Mouse (Mus musculus) kidney, postnatal 10 days (tissue): ENCODE measurements around the gene Kri1.
"Not testable (repeated sequence)": the region's sequence is repeated elsewhere in the genome, so short reads cannot be mapped to it uniquely, and the experiment has no call there.

ENCODE experiments used
- DNase-seq: peaks from one replicate; pipeline ENCODE4 v3.0.0; 2021; ENCODE audit warnings: mixed read lengths

The Kri1 gene

DNA sequence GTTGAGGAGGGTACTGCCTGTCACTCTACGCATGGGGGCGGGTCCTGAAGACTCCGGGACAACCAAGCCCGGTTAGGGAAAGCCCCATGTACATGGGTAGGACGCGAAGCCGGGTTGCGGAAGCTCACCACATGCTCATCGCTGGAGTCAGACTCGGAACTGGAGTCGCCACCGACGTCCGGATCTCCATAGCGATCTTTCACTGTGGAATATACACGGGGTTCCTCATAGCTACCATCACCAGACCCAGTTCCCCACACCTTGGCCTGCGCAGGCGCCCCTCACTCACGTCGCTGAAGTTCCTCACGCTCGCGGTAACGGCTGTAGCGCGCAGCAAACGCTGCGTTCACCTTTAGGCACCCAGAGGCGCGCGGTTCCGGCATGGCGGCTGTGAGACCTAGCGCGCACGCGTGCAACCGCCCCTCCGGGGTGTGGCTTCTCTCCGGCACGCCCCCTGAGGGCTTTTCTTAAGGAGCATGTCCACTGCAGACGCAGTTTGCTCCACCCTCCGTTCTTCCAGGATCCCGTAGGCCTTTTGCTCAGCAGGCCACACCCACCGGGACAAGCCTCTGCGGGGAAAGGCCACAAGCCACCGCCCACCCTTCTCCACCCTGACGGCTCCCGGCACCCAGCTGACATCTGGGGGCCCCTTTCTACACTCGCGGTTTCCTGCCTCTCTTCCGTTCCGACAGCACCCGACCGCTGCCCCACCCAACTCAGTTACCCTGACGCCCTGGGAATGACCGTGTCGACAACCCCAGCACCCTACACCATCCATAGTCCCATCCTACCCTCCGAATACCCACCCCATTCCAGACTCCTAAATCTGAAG, at the start of gene Kri1:
Kri1 (minus strand) TSS at position 399 of the 832 bp plus-strand sequence.
- DNase-seq = peak; percentile 98

DNA sequence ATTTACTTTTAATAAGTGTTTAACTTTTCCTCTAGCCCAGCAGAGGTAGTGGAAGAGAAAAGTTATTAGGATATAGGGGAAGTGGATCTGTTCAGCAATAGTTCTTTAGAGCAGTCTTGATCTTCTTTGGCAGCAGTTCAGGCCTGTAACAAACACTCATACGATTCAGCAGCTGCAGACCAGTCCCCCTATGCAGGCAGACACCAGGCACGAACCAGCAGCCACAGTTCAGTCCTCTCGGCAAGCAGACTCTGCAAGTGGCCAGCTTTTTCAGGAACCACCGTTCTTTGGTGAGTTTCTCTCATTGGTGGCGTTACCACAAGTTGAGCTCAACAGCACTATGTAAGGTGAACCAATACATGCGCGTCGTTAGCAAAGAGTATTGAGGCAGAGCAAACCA, 48.7 kb upstream of the Kri1 start:
- no peak for DNase-seq

DNA sequence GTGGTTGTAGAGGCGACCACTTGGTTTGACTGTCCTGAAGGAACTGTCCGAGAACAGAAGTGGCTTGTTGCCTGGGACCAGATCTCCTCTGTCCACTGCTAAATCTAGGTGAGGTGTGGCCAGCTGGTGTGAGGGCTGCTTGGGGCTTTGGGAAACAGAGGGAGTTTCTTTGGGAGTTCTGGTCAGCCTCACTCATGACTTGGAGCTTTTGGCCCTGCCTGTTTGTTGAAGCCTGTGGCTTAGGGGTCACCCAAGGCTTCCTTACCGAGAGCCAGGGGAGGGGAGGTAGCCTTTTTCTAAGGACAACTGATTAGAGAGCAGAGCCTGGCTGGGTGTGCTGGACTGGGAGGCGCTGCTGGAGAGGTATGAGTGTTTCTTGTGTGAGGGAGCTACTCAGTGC, 47.6 kb upstream of the Kri1 start:
- no peak for DNase-seq

DNA sequence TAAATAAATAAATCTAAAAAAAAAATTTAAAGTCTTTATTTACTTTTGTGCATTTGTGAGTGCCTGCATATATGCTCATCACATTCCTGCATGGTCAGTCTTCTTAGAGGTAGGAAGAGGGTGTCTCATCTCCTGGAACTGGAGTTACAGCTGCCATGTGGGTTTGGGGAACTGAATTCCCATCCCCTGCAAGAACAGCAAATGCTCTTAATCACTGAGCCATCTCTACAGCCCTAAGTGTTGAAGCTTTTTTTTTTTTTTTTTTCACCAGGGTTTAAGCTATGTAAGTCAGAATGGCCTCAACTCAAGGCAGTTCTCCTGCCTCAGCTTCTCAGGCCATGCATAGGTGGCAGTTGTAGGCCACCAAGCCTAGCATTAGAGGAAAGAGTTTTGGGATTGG, 47.0 kb upstream of the Kri1 start:
- DNase-seq = no peak

DNA sequence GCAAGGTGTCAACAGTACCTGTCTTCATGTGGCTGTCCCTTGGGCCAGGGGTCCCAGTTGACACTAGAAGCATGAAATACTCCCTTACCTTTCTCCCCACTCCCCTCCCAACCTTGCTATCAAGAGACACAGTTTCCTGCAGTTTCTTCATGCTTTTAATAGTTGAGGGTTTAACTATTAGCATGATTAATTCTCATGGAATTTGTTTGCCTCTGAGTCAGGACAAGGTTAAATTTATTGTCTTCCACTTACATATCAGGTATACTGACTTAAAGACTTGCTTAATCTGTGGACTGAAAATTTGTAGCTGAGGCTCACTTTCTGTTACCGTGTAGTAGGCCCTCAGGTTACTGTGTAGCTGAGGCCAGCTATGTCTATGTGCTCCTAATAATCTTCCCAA, 45.8 kb upstream of the Kri1 start:
- no peak for DNase-seq

DNA sequence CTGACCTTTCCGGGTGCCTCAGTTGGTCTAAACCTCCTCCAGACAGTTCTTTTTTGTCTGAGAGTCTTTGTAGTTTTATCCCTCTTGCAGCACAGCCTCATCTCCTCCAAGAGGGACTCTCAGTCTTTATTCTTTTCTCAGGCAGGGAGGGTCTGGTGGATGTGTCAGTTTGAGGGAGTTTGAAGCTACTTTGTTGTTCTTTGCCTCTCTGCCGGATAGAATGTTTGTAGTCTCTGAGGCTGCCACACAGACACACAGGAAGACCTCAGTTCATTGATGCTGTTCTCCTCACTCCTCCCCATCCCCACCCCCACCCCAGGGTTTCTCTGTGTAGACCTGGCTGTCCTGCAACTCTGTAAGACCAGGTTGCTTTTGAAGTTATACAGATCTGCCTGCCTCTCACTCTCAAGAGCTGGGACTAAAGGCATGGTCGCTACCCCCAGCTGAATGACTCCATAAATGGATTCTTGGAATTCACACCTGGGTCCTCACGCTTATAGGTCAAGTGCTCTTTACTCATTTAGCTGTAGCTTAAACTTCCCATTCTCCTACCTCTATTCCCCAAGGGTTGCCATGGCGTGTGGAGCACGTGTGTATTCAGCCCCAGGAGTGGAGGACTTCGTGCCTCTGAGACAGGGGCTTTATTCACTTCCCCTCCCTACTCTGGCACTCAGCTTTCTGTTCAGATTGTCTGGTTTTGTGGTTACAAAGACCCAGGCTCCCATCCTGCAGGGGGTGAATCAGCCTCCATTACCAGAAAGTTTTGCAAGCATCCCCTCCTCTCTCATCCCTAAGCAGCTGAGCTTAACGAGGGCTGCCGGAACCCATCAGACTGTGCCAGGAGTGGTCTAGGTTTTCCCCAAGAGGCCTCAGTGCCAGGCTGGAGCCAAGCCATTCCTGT, 44.6 kb upstream of the Kri1 start:
- DNase-seq = no peak

DNA sequence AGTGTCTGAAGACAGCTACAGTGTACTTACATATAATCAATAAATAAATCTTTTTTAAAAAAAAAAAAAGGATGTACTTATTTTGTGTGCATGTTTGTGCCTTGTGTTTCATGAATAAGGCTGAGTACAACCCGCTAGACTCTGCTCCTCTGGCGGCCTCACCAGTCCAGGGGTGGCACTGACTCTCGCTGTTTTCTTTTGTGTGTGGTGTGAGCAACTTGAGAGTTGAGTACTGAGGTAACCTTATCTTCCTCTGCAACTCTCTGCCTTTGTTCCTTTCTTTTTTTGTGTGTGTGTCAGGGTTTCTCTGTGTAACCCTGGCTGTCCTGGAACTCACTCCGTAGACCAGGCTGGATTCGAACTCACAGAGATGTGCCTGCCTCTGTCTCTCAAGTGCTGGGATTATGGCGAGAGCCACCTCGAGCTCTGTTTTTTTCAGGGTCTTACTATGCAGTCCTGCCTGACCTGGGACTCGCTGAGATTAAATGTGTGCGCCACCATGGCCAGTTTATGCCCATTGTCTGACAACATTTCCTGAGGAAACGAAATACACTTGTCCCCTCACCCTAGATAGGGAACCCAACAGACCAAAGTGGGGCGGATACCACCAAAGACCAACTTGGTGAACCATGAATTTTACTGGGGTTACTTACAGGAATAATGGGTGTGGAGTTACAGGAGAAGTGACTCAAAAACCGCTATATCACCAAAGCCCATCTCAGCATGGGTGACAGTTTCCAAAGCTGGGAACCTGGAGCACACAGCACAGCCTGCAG, 43.8 kb upstream of the Kri1 start:
- DNase-seq = no peak

DNA sequence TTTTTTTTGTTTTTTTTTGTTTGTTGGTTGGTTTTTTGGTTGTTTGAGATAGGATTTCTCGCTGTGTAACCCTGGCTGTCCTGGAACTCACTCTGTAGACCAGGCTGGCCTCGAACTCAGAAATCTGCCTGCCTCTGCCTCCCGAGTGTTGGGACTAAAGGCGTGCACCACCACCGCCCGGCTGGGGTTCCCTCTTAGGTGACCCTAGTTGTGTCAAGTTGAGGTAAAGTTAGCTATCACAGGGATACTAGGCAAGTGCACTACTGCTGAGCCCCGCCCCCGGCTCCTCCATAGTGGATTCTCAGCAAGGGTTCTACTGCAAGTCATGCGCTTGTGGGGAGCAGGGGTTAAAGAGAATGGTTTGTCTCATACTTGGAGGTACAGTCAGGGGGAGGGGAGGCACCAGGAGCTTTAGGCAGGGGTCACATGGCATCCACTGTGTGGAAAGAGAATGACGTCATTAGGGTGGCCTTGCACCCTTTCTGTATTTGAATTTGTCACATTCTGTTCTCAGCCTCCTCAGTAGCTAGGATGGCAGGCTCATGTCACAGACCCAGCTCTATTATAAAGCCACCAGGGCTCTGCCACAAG, 42.0 kb upstream of the Kri1 start:
- no peak for DNase-seq

DNA sequence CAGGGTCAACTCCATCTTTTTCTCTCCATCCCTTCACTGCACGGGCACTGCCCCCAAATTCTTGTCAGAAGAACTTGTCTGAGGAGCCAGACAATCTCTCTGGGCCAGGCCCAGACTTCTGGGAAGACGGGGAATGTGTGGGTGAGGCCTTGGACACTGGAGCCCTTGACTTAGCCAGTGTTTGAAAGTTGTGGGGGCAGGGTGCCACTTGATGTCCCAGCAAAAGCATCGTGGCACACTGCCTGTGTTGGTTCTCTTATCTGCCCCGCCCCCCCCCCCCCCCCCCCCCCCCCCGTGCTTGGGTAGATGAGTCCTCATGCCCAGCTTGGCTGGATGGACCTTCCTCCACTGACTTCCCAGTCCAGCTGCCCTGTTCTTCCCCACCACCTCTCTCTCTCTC, 41.3 kb upstream of the Kri1 start:
- no peak for DNase-seq

DNA sequence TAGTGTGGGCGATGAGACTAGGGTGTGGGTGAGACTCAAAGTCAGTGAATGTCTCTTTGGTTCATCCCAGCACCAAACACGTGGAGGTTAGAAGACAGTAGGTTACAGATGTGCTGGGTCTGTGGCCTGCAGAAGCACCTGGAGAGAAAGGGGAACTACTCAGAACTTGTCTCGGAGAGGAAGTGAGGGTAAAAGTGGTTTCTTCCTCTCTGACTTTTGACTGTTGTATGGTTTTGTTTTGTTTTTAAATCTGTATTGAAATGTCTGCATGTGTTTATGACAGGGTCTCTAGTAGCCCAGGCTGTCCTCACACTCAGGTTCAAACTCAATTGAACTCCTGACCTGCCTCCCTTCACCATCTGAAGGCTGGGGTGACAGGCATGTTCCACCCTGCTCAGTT, 40.3 kb upstream of the Kri1 start:
- no peak for DNase-seq

DNA sequence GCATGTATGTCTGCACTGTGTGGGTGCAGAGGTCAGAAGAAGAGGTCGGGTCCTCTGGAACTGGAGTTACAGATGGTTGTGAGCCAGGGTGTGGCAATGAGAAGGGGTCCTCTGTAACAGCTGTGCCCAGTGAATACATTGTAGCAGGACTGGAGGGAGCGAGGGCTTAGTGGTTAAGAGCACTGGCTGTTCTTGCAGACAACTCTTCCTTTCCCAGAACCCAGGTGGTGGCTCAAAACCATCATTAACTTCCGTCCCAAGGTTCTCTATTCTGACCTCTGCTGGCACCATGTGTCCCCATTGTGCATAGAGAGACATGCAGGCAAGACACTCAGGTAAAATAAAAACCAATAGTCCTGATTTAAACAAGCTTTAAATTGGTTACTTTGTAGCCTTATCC, 39.8 kb upstream of the Kri1 start:
- no peak for DNase-seq

DNA sequence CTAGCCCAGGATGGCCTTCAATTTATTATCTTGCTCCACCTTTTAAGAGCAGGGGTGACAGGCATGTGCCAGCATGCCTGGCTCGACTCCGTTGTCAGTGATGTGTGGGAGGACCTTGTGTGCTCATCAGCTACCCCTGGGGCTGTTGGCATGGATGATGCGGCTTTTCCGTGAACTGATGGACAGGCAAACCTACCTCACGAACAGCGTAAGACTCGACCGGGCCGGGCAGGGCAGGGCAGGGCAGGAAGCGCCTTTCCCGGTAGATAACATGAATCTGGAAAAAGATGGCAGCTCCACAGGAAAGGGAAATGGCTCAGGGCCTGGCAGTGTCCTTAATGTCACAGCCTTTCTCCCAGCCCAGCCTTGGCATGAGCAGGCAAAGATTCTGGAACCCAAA, 36.5 kb upstream of the Kri1 start:
- DNase-seq = peak; percentile 48

DNA sequence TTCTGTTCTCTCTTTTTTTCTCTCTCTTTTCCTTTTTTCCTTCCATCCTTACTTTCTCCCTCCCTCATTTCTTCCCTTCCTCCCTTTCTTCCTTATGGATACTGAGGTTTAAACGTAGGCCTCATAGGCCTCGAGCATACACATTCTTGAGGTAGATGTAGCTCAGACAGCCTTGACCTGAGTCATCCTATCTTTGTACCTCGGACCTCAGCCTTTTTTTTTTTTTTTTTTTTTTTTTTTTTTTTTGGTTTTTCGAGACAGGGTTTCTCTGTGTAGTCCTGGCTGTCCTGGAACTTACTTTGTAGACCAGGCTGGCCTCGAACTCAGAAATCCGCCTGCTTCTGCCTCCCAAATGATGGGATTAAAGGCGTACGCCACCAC, 35.1 kb upstream of the Kri1 start:
- DNase-seq = not testable (repeated sequence)

DNA sequence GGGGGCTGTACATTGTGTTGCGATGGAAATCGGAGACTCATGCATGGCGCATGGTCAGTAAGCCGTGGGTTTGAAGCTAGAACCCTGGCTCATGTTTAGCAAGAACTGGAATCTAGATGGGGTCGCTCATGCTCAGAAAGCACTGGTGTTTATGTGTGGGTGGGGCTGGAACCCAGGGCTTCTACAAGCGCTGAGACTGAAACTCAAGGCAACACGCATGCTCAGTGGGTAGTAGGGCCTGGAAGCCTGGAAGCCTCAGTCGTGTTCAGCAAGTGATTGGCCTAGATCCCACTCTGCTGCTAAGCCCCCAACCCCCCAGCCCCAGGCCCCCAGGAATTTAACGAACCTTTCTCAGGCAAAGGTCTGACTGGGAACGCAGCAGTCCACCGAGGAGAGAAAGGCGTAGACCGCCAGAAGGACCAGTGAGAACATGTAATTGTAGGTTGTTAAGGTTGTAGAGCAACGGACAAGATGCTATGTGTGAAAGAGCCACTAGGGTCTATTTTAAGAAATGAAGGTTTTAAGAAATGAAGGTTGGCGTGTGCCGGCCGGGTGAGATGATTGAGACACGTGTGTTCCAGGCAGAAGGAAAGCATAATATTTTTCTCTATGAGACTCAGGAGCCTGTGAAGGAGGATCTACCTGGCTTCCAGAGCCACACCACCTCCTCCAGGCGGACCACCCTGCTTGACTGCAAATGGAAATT, 34.6 kb upstream of the Kri1 start:
- DNase-seq = no peak

DNA sequence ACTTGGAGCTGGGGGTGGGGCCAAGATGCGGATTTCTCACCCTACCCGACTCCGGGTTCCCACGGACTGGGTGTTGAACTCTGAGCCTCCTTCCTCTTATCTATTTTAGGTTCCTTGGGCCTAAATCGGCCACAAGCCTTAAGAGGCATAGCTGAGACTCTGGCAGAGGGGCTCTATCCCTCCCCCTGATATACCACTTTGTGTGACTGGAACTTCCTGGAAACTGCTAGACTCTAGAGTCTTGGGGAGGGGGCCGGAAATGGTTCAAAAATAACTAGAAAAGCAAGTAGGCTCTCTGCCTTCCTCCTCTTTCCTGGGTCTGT, 33.7 kb upstream of the Kri1 start:
- DNase-seq = peak; percentile 63

DNA sequence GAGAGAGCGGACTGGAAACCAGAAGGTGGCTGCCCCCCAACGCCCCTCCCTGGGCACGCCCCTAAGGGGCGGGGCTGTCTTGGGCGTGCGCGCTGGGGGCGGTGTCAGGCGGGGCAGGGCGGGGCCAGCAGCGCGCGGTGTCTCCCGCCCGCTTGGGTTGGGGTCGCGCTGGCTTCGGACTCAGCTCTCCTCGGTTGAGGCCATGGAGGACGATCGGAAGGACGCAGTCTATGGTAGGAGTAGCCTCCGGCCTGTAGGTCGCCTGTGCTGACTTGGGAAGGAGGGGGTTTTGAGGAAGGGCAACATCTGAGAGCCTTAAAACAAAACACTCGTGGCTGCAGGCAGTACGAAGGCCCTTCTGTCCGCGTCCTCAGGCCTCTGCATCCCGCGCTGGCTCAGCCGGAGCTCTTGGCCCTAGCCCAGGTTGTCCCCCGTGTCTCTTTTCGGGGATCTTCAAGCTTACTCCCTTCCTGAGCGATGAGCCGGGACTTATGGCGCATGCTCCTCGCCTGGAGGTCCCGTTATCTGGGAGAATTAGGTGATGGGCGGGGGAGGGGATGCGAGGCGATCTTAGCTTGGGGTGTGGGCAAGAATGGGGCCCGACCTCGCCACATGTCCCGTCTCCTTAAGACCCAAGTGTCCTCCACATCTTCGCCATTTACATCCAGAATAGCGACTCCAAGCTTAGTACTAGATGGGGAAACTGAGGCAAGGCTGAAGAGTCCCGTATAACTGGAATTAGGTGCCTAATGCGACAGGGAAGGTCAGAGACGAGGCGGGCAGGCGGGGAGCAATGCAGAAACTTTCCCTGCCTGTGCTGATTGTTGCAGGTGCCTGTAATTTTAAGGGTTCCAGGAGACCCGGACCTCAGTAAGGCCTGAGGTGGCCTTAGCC, 33.1 kb upstream of the Kri1 start, which contains the start of gene Slc44a2:
Slc44a2 (plus strand) TSS at position 80 of the 894 bp plus-strand sequence.
- DNase-seq = peak; percentile 92

DNA sequence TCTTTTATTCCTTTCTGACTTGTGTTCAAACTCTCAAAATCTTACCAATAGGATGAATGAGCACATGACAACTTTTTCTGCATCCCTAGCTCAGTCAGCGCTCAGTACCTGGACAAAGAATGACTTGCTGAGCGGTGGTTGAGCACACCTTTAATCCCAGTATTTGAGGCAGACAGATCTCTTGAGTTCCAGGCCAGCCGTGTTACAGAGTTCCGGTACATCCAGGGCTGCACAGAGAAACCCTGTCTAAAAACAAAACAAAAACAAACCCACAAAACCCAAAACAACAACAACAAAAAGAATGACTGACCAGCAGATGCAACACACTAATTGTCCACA, 32.5 kb upstream of the Kri1 start:
- DNase-seq = no peak

DNA sequence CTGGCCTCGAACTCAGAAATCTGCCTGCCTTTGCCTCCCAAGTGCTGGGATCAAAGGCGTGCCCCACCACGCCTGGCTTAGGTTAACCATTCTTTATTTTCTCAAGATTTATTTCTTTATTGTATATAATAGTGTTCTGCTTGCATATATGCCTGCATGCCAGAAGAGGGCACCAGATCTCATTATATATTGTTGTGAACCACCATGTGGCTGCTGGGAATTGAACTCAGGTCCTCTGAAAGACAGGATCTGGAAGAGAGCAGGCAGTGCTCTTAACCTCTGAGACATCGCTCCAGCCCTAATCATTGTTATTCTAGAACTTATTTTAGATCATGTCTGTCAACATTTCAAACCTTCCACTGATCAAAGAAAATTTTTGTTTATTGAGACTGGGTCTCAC, 31.7 kb upstream of the Kri1 start:
- no peak for DNase-seq

DNA sequence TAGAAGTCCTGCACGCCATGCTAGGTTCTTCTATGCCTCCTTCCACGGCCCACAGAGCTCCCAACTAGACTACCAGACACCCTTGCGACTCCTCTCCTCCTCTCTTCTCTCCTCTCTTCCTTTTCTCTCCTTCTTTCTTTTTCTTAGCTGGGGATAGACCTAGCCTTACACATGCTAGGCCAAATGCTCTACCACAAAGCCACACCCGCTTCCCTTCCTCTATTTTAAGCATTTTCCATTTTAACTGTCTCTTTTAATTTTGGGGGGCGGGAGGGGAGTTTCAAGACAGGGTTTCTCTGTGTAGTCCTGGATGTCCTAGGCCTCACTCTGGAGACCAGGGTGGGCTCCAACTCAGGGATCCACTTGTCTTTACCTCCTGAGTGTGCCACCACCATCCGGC, 31.0 kb upstream of the Kri1 start:
- DNase-seq = no peak

DNA sequence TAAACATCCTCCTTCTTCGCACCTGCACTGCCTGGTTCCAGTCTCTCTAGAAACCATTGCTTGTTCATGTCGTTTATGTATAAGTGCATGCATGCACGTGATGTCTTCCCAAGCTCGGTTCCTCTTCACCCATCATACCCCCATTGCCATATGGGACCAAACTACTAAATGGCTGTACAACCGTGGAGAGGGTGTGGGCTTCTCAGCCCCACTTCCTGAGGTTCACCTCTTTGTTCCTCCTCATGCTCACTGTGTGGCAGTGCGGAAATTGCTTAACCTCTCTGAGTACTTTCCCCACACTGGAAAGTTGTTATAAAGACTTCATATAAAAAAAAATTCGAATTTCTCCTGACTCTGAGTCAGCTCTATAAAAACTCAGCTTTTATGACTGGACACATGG, 28.9 kb upstream of the Kri1 start:
- no peak for DNase-seq

DNA sequence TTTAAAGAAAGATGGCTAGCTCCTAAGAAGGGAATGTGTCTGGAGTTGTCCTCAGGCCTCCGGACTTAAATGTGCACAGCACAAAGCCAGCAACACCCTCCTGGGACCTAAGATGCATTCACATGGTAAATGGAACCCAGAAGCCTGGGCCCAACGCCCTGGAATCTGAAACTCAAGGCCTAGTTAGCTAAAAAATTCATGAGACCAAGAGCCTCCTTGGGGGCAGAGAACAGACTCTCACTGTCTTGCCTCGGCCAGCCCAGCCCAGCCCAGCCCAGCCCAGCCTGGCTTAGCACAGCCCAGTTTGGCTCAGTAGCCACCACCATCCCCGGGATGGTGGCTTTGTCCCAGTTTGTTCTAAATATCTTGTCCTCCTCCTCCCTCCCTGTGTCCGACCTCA, 27.7 kb upstream of the Kri1 start:
- DNase-seq = no peak
